Mouse (Mus musculus): ENCODE measurements at regions not wholly inside any gene's neighbourhood (a gene's known extent, or its start where the extent isn't known, plus 50 kb on each side); places are given as distances from the start of the nearest gene placed in this dataset.

GRCm38 (mm10) chr11:19145263-19145662, 126.5 kb upstream of the Meis1 start:
- no peak for TF ChIP-seq CTCF (IDR thresholded peaks at IDR 0.05; ENCODE audit: low read depth, low read length)
- TF ChIP-seq POLR2A (IDR thresholded peaks at IDR 0.05; ENCODE audit: borderline replicate concordance, low read depth, low read length): no peak

Data from bone marrow macrophage, adult 2 months (primary cell).